Mouse (Mus musculus): ENCODE results near the gene Ypel2. TPM values are rescaled to one million over a fixed set of nuclear protein-coding genes. Genes with fewer than 3 reads are reported as not detected.
A peak's percentile ranks its signal among the peaks of the same experiment; 100 is the strongest.

Gene Ypel2
- total RNA-seq, 2 experiments from 2014 or later, result 27.5 to 29.0 TPM

DNA sequence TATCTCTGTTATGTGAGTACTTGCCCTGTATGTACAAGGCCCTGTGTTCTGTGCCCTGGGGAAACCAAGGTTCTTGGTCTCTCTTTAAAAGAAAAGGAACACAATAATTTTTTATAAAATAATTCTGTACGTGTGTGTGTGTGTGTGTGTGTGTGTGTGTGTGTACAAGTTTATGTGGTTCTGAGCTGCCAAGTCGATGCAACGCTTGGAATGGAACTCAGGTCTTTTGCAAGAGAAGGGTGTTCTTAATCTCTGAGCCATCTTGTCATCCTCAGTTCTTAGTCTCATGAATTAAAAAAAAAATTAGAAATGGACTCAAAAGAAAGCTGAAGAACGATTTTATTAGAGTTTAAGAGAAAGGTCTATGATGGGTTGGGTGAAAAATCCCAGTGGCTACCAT, 64.0 kb downstream of the Ypel2 start:
- no peak for DNase-seq

DNA sequence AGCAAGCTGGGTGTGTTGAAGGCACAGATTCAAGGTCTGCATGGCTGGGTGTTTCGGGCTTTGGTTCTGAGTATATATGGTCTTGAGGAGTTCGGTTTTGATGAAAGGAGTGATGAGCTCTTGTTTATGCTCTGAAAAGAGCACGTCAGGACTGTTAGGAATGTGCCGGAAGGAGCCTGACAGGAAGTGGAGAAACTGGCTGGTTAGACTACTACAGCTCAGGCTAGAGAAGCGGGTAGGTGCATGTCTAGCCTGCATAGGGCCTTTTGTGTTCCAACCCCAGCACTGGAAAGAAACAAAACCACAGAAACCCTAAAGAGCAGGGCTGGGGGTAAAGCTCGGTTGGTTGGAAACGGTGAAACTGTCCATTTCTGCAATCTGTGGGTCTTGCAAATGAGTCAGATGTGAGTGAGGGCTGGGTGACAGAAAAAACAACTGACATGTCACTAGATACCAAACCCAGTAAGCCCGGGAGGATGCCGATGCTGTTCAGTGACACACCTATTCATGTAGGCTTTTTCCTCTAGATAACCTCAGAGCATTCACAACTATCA, 68.3 kb downstream of the Ypel2 start:
- no peak for DNase-seq

DNA sequence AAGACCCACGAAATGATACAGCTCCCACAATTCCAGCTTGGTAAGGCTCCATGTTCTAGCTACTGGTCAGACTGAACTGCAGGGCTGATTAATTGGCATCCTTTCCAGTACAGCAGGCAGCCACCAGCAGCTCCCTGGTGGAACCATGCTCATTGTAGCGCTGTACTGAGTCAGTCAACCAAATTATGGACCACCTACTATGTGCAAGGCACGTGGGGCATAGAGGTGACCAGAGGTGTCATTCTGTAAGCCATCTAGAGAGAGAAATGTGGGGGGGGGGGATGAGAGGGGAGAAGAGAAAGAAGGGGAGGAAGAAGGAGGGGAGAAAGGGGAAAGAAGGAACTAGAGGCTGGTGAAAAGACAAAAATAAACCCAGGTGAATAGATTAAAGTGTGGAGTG, 68.9 kb downstream of the Ypel2 start:
- DNase-seq, result no peak

DNA sequence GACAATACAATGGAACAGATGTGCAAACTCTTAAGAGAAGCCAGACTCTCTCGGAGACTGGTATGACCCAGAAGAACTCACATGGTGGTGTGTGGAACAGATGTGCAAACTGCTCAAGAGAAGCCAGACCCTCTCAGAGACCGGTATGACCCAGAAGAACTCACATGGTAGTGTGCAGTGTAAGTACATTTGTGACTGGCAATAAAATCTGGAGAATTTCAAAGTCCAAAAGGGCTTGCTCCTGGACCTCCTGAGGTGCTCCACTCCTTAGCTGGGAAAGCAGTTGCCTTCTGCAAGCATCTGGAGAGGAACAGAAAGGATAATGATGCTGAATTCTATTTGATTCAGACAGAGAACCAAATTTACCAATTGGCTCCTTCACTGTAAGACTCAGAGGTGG, 69.9 kb downstream of the Ypel2 start:
- DNase-seq, result no peak

DNA sequence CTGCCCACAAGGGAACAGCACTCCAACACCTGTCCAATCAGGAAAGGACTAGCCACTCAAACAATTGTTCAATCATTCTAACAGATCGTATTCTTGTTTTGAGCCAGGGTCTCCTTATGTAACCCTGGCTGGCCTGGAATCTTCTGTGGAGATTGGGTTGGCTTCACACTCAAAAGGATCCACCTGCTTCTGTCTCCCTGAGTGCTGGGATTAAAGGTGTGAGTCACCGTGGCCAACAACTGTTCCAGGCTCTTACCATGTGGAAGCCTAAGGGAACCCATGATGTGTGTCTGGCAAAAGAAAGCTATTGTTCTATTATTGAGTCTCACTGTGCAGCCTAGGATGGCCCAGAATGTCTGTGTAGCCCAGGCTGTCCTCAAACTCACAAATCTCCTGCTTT, 71.5 kb downstream of the Ypel2 start:
- no peak for DNase-seq

DNA sequence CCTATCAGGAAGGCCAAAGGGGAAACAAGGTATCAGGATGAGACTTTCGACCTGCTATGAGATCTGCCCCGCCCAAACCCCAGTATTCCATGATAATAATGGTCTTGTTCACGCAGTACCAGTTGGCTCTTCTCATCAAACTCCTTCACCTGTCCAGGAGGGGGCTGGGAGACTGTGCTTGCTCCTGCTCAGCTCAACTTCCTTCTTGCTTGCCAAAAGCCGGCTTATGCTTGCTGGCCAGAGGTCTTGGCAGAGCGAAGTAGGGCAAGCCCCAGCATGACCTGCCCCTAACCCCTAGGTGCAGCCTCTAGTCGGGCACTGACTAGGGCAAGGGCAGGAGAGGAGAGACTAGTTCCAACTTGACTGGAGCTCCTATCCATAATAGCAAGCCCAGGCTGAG, 72.2 kb downstream of the Ypel2 start:
- no peak for DNase-seq

DNA sequence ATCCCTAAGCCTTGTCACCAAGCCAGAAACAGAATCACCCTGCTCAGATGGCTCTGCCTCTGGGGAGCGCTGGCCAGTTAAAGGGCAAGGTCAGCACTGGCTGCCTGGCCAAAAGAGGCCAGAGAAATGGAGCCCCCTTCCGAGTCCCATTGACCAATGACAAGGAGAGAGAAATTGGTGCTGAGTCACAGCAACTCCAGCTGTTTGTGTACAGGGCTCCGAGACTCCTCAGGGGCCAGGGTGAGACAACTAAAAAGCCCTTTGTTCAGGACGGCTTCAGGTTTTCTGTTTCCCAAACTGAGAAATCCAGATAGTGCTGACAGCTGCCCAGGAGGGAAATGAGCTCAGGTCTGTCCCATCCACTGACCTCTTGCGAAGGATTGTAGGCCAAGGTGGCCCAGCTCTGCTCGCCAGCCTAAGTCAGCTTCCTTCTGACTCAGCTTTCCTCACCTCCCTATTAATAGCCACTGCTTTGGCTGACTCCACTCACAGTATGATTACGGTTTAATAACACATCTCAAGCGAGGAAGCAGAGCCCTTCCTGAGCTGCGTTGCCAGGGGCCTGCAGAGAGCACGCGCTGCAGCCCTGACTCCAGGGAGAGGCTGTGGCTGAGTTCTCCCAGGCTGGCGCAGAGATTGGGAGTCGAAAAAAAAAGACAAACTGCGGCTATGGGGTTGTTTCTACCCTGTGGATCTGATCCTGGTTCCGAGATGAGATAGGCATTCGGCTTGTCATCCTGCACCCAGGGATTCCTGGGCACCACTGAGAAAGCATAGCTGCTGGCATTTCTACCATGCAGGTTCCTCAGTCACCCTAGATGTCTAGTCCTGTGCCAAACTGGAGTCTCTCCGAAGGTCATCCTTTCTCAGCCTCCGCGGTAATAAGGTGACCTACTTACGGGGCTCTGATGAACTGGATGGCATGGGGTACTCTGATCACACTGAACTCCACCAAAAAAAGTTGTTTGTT, 73.1 kb downstream of the Ypel2 start:
- DNase-seq, result no peak

DNA sequence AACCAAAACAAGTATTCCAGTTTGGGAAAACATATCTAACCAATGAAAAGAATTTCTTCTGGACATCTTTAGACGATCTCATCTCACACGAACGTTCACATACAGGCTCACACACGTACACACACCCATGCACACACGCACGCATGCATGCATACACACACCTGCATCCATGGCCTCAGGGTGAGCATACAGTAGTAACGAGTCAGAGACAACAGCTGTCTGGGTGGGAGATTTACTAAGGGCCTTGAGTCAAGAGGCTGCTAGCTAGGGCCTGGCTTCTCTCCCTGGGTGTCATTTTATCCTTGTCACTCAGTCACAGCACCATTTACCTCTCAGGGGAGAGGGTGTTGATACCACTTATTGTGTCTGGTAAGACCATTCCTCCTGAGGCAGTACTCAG, 74.0 kb downstream of the Ypel2 start:
- no peak for DNase-seq

DNA sequence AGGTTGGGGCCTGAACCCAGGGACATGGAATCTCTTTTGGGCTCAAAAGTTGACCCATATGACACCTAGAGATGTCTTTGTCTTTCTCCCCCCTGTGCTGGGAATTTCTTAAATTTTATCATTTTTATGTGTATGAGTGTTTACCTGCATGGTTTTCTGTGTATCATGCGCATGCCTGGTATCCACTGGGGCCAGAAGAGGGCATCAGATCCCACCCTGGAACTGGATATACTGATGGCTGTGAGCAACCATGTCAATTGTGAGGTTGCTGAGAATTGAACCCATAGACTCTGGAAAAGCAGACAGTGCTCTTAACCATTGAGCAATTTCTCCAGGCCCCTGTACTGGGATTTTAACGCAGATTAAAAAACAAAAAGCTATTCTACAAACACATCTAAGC, 76.0 kb downstream of the Ypel2 start:
- DNase-seq, result no peak

DNA sequence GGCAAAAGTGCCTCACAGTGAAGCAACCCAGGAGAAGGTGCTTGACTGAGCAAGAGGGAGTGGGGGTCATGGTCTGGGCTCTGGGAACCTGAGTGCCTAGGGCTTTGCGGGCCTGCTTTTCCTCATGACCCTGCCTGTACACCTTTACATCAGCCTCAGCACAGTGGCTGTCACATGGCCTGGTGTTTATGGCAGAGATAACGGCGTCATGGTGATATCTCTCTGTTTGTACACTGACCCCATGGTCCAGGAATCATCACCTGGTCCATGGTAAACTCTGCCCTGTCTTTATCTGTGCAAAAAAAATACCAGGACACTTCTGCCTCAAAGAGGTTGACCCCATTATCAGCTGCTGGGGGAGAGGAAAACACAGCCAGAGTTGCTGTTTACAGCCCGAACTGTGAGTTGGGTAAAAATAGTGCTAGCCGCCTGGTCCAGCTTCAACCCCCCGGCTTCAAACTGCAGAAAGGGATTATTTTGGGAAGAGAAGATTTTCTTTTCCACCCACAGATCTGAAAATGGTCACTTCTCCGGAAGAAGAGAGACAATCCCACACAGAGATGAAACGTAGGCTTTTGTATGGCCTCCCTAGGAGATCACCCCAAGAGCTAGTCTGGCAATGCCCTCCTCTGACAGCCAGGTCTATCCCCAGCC, 76.8 kb downstream of the Ypel2 start:
- no peak for DNase-seq

DNA sequence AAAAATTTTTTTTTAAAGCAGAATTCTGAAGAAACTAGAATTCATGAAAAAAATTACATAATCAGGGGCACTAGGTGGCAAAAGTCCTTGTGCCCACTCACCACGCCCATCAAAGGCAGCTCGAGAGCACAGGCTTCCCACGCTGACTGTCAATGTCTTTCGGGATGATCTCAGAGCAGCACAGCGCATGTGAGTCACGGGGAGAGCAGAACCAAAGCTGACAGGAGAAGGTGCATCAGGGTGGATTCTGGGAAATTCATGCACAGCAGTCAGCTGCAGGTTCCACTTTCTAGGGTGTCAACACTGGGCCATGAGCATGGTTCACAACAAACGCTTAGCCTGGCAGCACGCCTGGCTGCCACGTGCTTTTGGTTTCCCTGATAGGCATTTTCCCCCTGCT, 79.2 kb downstream of the Ypel2 start:
- DNase-seq, result peak; percentile 16 to 28

DNA sequence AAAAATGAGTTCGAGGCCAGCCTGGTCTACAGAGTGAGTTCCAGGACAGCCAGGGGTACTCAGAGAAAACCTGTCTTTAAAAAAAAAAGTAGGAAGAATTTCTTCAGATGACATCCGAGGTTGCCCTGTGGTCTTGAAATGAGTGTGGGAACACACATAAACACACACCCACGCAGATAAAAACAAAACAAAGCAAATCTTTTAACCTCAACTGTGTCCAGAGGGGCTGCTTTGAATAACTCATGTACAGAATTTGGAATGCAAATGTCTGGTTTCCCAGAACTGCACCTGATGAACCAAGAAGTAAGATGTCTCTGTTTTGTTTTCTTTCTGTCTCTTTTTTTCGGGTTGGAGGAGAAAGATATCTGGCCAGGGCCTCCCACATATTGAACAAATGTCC, 83.3 kb downstream of the Ypel2 start:
- no peak for DNase-seq

DNA sequence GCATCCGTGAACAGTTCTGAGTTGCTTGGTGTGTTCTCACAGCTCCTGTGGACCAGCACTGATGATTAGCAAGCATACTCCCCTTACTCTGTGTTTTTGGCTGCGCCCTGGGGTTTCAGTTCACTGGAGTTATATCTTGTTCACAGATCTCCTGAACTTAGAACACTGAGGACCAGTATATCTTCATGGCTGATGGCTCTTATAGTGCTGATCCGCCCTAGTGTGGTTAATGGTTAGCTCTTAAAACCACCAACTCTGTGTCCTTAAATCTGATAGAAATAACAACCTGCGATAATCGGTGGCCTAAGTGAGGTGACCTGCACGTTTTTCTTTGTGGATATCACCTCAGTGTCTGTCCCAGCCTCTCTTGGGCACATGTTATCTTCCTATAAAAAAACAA, 84.5 kb downstream of the Ypel2 start:
- DNase-seq, result no peak

DNA sequence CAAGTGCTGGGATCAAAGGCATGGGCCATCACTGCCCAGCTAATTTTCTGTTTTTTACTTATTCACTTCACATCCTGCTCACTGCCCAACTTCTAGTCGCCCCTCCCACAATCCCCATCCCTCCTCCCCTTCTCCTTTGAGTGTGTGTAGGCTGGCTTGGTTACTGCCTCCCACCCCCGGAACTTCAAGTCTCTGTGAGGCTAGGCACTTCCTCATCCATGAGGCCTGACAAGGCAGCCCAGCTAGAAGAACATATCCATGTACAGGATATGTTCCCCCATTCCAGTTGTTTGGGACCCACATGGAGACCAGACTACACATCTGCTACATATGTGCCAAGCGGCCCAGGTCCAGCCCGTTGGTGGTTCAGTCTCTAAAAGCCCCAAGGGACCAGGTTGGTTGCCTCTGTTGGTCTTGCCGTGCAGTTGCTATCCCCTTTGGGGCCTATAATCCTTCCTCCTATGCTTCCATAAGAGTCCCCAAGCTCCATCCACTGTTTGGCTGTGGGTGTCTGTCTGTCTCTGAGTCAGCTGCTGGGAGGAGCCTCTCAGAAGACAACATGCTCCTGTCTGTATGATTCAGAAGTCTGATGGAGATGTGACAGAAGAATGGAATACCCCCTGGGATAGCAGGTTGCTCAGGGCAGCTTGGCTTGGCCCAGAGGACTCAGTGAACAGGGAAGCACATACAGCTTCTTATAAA, 85.5 kb downstream of the Ypel2 start:
- DNase-seq, result no peak

DNA sequence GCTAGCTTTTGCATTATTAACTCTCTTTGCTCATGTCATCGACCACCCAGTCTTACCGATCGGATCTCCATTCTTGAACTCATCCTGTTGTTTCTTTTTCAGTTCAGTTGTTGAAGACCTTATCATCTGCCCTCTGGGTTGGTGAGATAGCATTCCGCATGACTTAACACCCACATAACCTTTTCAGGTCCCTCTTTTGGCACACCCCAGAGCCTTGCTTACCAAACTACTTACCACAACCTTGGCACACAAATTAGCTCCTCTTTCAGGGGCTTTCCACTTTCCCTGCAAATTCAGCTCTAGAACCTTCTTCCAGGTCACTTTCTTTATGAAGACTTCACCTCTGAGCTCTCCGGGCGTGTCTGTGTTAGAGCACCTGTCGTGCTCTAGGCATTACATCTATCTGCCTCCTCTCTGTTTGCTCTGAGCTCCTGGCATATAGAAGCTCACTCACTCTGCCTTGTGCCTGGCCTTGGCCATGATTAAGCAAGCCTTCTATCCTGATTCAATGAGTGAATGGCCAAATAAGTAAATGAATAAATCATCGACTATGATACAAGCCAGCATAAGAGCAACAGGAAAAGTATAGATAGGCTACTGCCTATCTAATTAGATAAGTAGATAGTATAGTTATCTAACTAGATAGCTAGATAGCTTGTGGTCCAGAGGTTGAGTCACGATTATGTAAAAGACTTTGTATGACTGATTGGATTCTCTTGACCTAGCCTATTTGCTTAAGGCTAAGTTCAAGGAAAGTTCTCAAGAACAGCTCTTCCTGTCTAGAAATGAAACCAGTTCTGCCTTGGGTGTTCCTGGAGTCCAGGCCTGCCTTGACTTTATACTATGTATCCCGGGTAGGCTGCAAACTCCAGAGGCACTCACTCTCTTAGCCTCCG, 86.5 kb downstream of the Ypel2 start:
- DNase-seq, result no peak

DNA sequence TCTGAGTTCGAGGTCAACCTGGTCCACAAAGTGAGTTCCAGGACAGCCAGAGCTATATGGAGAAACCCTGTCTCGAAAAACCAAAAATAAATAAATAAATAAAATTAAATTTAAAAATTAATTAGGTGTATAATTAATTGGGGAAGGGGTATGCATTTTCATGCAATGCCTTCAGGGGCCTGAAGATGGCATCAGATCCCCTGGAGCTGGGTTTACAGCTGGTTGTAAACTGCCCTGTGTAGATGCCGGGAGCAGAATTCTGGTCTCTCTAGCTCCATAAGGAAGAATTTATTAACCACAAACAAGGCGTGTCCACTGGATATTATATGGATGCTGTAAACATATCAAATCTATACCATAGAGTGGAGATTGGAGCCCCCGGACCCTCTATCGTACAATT, 87.2 kb downstream of the Ypel2 start:
- no peak for DNase-seq

DNA sequence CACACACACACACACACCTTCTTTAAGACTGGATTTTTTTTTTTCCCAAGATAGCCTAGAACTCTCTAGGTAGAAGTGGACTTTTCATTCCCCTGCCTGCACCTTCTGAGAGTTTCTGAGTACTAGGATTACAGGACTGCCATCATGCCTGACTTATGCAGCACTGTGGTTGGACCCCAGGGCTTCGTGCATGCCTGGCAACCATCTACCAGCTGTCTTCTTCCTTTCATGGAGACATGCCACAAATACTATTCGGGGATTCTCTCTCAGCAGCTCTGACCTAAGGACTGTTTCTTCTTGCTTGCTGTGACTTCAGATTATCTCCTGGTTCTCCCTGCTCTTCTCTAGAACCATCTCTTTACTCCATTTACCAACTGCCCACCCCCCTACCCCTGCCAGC, 88.2 kb downstream of the Ypel2 start:
- no peak for DNase-seq

DNA sequence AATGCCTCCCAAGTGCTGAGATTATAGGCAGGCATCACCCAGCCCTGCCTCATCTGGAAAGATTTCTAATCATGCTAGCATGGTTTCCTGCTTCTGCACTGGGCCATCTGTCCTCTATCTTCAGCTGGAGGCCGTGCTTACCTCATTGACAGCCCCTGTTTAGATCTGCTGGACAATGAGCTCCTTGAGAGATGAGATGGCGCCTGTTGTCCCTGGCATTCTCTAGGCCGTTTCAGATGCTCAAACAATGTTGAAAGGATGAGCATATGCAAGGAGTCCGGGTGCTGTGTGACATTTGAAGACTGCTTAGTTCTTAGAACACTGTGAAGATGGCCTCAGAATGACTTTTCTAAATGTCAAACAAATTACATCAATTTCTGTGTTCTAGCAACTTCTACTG, 88.8 kb downstream of the Ypel2 start:
- no peak for DNase-seq

DNA sequence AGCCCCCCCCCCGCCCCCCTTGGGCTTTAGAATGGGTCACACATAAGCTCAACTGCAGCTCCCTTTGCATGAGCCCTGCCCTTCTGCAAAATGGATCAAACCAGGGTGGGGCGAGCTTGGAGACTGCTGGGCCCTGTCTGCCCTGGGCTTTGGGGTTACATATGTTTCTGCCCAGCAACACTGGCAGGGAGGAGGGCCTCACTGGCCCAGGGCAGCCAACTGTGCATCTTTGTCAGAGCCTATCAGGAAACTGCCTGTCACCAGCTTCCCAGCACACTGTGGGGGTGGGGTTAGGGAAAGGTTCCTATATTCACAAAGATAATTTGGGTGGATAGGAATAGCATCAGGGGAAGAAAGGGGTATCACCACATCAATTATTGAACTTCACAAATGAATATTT, 95.1 kb downstream of the Ypel2 start:
- DNase-seq, result no peak

DNA sequence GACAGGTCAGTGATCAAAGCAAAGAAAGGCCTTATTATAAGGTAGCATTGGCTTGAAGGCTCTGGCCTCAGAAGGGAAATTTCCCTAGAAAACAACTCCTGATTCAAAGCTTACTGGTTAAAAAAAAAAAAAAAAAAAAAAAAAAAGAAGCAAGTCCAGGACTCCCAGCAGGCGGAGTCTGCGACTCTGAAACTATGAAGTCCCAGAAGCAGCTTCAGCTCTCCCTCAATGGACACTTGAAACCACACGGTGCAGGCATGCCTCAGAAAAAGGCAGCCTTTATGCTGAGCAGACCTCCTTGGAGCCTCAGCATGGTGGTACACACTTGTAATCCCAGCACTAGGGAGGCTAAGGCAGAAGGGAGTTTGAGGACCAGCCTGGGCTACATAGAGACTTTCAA, 97.9 kb downstream of the Ypel2 start:
- no peak for DNase-seq

DNA sequence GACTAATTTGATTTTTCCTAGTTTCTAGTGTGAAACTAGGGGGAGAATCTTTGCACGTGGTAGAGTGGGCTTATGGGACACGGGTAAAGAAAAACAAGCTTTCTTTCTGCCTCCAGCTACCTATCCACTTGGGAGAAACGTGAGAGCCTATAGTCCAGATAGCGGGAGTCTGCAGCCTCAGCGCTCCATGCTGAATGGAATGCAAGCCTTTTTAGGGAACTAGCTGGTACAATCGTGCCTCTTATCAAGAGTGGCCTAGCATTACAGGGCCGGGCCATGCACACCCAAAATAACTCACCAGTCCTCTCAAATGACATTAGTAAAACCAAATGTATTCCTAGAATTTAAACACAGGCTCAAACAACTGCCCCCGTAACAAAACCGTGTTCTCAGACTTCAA, 98.4 kb downstream of the Ypel2 start:
- DNase-seq, result no peak

DNA sequence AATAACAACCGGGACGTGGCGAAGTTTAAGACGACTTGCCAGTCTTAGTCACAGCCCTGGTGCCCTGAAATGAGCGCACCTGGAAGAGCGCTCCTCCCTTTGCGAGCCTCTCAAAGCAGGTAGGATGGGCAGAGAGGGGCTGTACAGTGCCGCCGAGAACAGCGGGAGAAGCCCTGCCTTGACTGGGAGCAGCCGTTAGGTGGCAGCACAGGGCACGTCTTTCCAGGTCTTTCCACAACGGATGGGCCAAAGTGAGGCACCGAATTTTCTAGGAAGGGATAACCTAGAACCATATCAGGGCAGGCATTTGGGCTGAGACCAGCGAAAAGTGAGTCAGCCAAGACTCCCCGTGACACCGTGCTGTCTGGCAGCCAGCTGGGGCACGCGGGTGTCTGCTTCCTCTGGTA, 99.3 kb downstream of the Ypel2 start:
- peak; percentile 79 to 89 for DNase-seq
